Mouse (Mus musculus): ENCODE results near the gene Fam111a. TPM values are rescaled to one million over a fixed set of nuclear protein-coding genes. Genes with fewer than 3 reads are reported as not detected.
"Not testable (repeated sequence)": the region's sequence is repeated elsewhere in the genome, so short reads cannot be mapped to it uniquely, and the experiment has no call there.

Fam111a gene
- 1 to 10 TPM; 3.7 to 3.9 TPM for total RNA-seq (2021)

GRCm38 (mm10) chr19:12545440-12545839, at the start of gene Fam111a:
Fam111a (plus strand) TSS chr19:12545740.
- DNase-seq (ENCODE audit: extremely low spot score in 1 of 2, low spot score in 2 of 2); intact Hi-C loops (cut with DNase I): not testable (repeated sequence)

GRCm38 (mm10) chr19:12496241-12496640, 49.3 kb upstream of the Fam111a start:
- intact Hi-C loops (cut with DNase I), result no loop called here
- no peak for DNase-seq (ENCODE audit: extremely low spot score in 1 of 2, low spot score in 2 of 2)

GRCm38 (mm10) chr19:12497909-12498308, 47.6 kb upstream of the Fam111a start:
- intact Hi-C loops (cut with DNase I), result no loop called here
- no peak for DNase-seq (ENCODE audit: extremely low spot score in 1 of 2, low spot score in 2 of 2)

GRCm38 (mm10) chr19:12498321-12498720, 47.2 kb upstream of the Fam111a start:
- intact Hi-C loops (cut with DNase I), result no loop called here

GRCm38 (mm10) chr19:12498941-12499340, 46.6 kb upstream of the Fam111a start:
- intact Hi-C loops (cut with DNase I), result no loop called here

More at GRCm38 (mm10) chr19:12498321-12498720, 47.2 kb upstream of the Fam111a start:
- DNase-seq (ENCODE audit: extremely low spot score in 1 of 2, low spot score in 2 of 2), result no peak

GRCm38 (mm10) chr19:12499485-12499884, 46.1 kb upstream of the Fam111a start:
- intact Hi-C loops (cut with DNase I), result no loop called here

More at GRCm38 (mm10) chr19:12498941-12499340, 46.6 kb upstream of the Fam111a start:
- DNase-seq (ENCODE audit: extremely low spot score in 1 of 2, low spot score in 2 of 2), result no peak

GRCm38 (mm10) chr19:12500124-12500523, 45.4 kb upstream of the Fam111a start:
- intact Hi-C loops (cut with DNase I), result loop anchor here (5.0 kb wide), 4 partner anchors 33 to 488 kb away; no protein-coding TSS in a partner anchor
- DNase-seq (ENCODE audit: extremely low spot score in 1 of 2, low spot score in 2 of 2), result peak in 1 of 2 experiments; percentile 73

More at GRCm38 (mm10) chr19:12499485-12499884, 46.1 kb upstream of the Fam111a start:
- DNase-seq (ENCODE audit: extremely low spot score in 1 of 2, low spot score in 2 of 2), result no peak

GRCm38 (mm10) chr19:12500881-12501311, 44.6 kb upstream of the Fam111a start:
- DNase-seq (ENCODE audit: extremely low spot score in 1 of 2, low spot score in 2 of 2), result peak in 1 of 2 experiments; percentile 69
- intact Hi-C loops (cut with DNase I), result loop anchor here (5.0 kb wide), 4 partner anchors 34 to 489 kb away; no protein-coding TSS in a partner anchor

GRCm38 (mm10) chr19:12501370-12502347, 43.9 kb upstream of the Fam111a start, which contains the start of gene Dtx4:
Dtx4 (minus strand) TSS chr19:12501454.
- intact Hi-C loops (cut with DNase I), result loop anchor here (5.0 kb wide), 4 partner anchors 34 to 489 kb away; no protein-coding TSS in a partner anchor
- DNase-seq (ENCODE audit: extremely low spot score in 1 of 2, low spot score in 2 of 2), result peak; percentile 91 to 97

- no peak for DNase-seq (ENCODE audit: extremely low spot score in 1 of 2, low spot score in 2 of 2)
- intact Hi-C loops (cut with DNase I), result loop anchor here (5.0 kb wide), 4 partner anchors 35 to 490 kb away; no protein-coding TSS in a partner anchor
These were observed 42.8 kb upstream of the Fam111a start for GRCm38 (mm10) chr19:12502756-12503155.

- DNase-seq (ENCODE audit: extremely low spot score in 1 of 2, low spot score in 2 of 2), result no peak
- intact Hi-C loops (cut with DNase I), result no loop called here
These were observed 30.9 kb upstream of the Fam111a start for GRCm38 (mm10) chr19:12514621-12515020.

GRCm38 (mm10) chr19:12517671-12518540, 27.6 kb upstream of the Fam111a start:
- intact Hi-C loops (cut with DNase I), result loop anchor here (2.0 kb wide), 2 partner anchors 75 to 279 kb away; partner anchors contain the start of genes Lpxn and Zfp91
- DNase-seq (ENCODE audit: extremely low spot score in 1 of 2, low spot score in 2 of 2), result peak; percentile 56 to 77

GRCm38 (mm10) chr19:12518541-12518890, 27.0 kb upstream of the Fam111a start:
- DNase-seq (ENCODE audit: extremely low spot score in 1 of 2, low spot score in 2 of 2), result no peak
- intact Hi-C loops (cut with DNase I), result loop anchor here (2.0 kb wide), 2 partner anchors 74 to 278 kb away; partner anchors contain the start of genes Lpxn and Zfp91

- intact Hi-C loops (cut with DNase I), result loop anchor here (10.0 kb wide), 1 partner anchor 1291 kb away; the partner anchor contains the start of gene Olfr1499
- DNase-seq (ENCODE audit: extremely low spot score in 1 of 2, low spot score in 2 of 2), result no peak
These were observed 22.2 kb upstream of the Fam111a start for GRCm38 (mm10) chr19:12523377-12523776.

GRCm38 (mm10) chr19:12537168-12537567, 8.4 kb upstream of the Fam111a start:
- no peak for DNase-seq (ENCODE audit: extremely low spot score in 1 of 2, low spot score in 2 of 2)
- intact Hi-C loops (cut with DNase I), result no loop called here

- DNase-seq (ENCODE audit: extremely low spot score in 1 of 2, low spot score in 2 of 2), result no peak
- intact Hi-C loops (cut with DNase I), result no loop called here
These were observed 5.6 kb upstream of the Fam111a start for GRCm38 (mm10) chr19:12539975-12540374.

- intact Hi-C loops (cut with DNase I), result no loop called here
- no peak for DNase-seq (ENCODE audit: extremely low spot score in 1 of 2, low spot score in 2 of 2)
These were observed 4.8 kb upstream of the Fam111a start for GRCm38 (mm10) chr19:12540727-12541126.

GRCm38 (mm10) chr19:12541644-12542043, 3.9 kb upstream of the Fam111a start:
- intact Hi-C loops (cut with DNase I), result no loop called here
- no peak for DNase-seq (ENCODE audit: extremely low spot score in 1 of 2, low spot score in 2 of 2)
